Comparison of ENCODE assay signal across 9 mouse cellular contexts in the genomic region with DNA sequence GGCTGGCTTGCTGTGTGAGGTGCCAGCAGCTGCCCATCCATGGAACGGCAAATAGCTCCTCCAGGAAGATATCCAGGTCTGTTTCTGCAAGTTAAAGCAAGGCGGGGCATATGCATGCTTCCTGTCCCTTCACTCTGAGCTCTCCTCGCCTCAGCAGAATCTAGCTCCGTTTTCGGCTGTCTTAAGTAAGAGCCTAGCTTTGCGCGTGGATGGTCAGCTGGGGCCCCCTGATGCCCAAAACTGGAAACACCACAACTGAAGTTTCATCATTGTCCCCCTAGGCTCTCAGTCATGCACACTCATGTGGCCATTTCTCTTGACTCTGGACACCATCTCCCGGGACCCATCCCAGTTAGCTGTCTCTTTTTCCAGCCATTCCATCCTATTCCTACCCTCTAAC. TPM values are rescaled to one million over a fixed set of nuclear protein-coding genes. Genes with fewer than 3 reads are reported as not detected.
DNase-seq lines count a peak whose midpoint lies in the region; ATAC-seq lines count a peak whose summit lies in the region.
"Had no signal": no experiment of that assay in that cellular context is flagged by ENCODE, and none has a peak within 500 bp of the region (broad histone marks: within the 10 kb centered on the region; RNA-seq: fewer than 3 reads in every experiment).

No protein-coding gene starts in this region.

- no peak overlapping the region for H3K4me3 ChIP-seq in midbrain, embryonic 10.5 days
- H3K4me3 ChIP-seq in stomach, embryonic 15.5 days (replicated peaks): no peak overlapping the region
- H3K4me3 ChIP-seq: erythroblast, embryonic 14.5 days had no signal

- H3K36me3 ChIP-seq in midbrain, embryonic 10.5 days: no peaks in the 10 kb centered on the region
- H3K36me3 ChIP-seq in stomach, embryonic 15.5 days: no peaks in the 10 kb centered on the region

- no peaks in the 10 kb centered on the region for H3K27me3 ChIP-seq in midbrain, embryonic 10.5 days (ENCODE audit: low read depth, poor library complexity, severe bottlenecking)
- no peaks in the 10 kb centered on the region for H3K27me3 ChIP-seq in stomach, embryonic 15.5 days (replicated peaks)

- intact Hi-C loops in gastrocnemius, postnatal 14 days (cut with DNase I; ENCODE audit: low total_unique reads): loop anchor here (10.0 kb wide), 1 partner anchor 247 kb away; the partner anchor contains the start of gene Snorc

- no peak overlapping the region for H3K9ac ChIP-seq in stomach, embryonic 15.5 days

- no peaks in the 10 kb centered on the region for H3K9me3 ChIP-seq in midbrain, embryonic 10.5 days (replicated peaks)
- no peaks in the 10 kb centered on the region for H3K9me3 ChIP-seq in stomach, embryonic 15.5 days

- no peaks in the 10 kb centered on the region for H3K4me1 ChIP-seq in midbrain, embryonic 10.5 days
- peaks cover 2% of the 10 kb centered on the region; the same call in 1 of the 2 replicates for H3K4me1 ChIP-seq in stomach, embryonic 15.5 days

- no peak overlapping the region for H3K4me2 ChIP-seq in stomach, embryonic 15.5 days

- no peak overlapping the region for H3K27ac ChIP-seq in midbrain, embryonic 10.5 days (replicated peaks)
- H3K27ac ChIP-seq in stomach, embryonic 15.5 days: no peak overlapping the region

- DNase-seq in thymus, postnatal 14 days: peak; percentile 9
- no peak for DNase-seq in thymus, postnatal 0 days (ENCODE audit: low spot score)
- peak; percentile 19 for DNase-seq in cerebellum, adult 9-10 months
- peak; percentile 35 for DNase-seq in gastrocnemius, postnatal 14 days
- DNase-seq in layer of hippocampus, postnatal 10 days (ENCODE audit: low spot score in 2 of 2): peak; percentile 65 to 70
- DNase-seq in midbrain, embryonic 10.5 days (ENCODE audit: low spot score): peak; percentile 39
- no peak for DNase-seq in urinary bladder, adult 2 months (ENCODE audit: low spot score)

- WGBS in midbrain, embryonic 10.5 days: 38% methylated on average over 8 of the region's 8 CpGs
- WGBS in stomach, embryonic 15.5 days: 30% methylated on average over 8 of the region's 8 CpGs

- peak; percentile 39; the same call in 1 of the 2 replicates for ATAC-seq in stomach, embryonic 15.5 days (ENCODE audit: insufficient read depth, low FRiP score, low read depth)

RNA-seq across cellular contexts. Expression of gene Atg16l1, which starts 34.3 kb away (rescaled TPM):
- polyA plus RNA-seq in thymus, postnatal 0 days (2015; fragmentation: Nextera tagmentation; extraction: Ambion mirVana): 25.7 and 27.2 TPM in 2 replicates
- 10 to 100 TPM; 14.2 to 14.9 TPM for total RNA-seq in gastrocnemius, postnatal 14 days (2021)
- total RNA-seq in layer of hippocampus, postnatal 10 days (2021): 10 to 100 TPM; 59.9 to 64.5 TPM
- polyA plus RNA-seq in midbrain, embryonic 10.5 days (2016; fragmentation: Nextera tagmentation; extraction: Ambion mirVana): 33.2 and 39.8 TPM in 2 replicates
- polyA plus RNA-seq in stomach, embryonic 15.5 days (2015; fragmentation: Nextera tagmentation; extraction: Ambion mirVana): 28.0 and 29.7 TPM in 2 replicates
- 32.5 and 36.1 TPM in 2 replicates for polyA plus RNA-seq in urinary bladder, adult 2 months (2012; rRNA removed)

Comparison
In these comparisons a context has a peak if more than half of its experiments do, and no peak if none do; other contexts are left out.
1. DNase-seq: peak in thymus, postnatal 14 days (single experiment), cerebellum, adult 9-10 months (single experiment), gastrocnemius, postnatal 14 days (single experiment), layer of hippocampus, postnatal 10 days (2 of 2) and midbrain, embryonic 10.5 days (single experiment); none in thymus, postnatal 0 days (single experiment) and urinary bladder, adult 2 months (single experiment).